Mouse (Mus musculus): Measurements from ENCODE around the gene Npas2. TPM values are rescaled to one million over a fixed set of nuclear protein-coding genes. Genes with fewer than 3 reads are reported as not detected.
A peak's percentile ranks its signal among the peaks of the same experiment; 100 is the strongest.

Npas2 gene
- polyA plus RNA-seq, 1 experiment: 1.7 TPM

DNA sequence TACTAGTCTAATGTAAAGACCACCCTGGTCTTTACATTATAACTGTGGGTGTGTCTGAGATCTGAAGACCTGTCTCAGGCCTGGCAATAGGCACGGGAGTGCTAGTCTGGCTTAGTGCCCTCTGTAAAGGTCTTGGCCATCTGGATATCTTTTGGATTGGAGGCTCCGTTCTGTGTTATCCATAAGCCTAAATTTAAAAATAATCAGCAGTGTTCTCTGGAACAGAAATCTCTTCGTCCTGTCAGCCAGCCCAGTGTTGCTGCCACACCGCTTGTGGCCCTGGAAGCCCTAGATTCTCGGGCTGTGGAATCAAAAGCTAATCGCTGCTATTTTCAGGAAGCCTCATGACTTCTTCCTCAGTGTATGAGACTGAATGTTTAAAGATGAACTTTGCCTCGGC, 86.9 kb downstream of the Npas2 start:
- Histone ChIP-seq H3K27ac (ENCODE audit: insufficient read depth, low read length) (no peak overlapping the region), H3K4me3 (ENCODE audit: insufficient read depth, low read length) (no peak overlapping the region), H3K4me1 (ENCODE audit: control insufficient read depth, insufficient read depth, low read length) (peaks cover 16% of the 10 kb centered on the region)
- TF ChIP-seq POLR2A (IDR thresholded peaks at IDR 0.05; ENCODE audit: low read depth, low read length): no peak

DNA sequence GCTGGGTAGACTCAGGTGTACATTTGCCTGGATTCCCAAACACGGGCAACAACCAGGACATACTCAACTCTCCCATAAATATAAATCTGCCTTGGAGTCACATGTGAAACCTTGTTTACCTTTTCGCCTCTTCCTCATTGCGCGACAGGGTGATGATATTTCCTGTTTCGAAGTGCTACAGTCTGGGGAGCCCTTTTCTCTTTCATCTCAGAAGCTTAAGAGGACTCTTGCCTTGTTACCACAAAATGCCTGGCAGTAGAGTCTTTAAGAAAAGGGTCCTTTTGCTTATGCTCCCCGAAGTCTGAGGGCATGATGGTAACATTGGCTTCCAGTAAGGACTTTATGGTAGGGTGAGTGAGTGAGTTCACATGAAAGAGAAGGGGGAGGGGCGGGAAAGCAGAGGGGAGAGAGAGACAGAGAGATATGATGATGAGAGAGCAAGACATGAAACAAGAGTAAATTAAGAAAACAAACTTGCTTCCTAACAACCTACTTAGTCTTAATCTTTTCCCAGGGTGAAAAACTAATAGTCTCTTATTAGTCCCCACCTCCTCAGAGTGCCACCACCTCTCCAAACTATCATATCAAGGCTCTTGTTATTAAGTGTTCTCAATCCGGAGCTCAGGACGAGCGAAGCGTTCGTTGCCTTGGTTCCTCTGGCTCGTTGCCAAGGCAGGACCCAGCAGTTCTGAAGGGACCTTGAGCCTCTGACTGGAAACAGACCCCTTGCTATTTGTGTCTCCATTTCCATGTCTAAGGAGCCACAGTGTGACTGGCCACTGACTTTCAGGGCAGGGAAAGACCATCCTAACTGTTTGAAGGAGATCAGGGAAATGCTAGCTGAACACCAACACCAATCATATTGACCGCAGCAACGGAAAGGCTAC, 87.7 kb downstream of the Npas2 start:
- H3K27ac ChIP-seq (ENCODE audit: insufficient read depth, low read length): peak overlapping the region; percentile 98

DNA sequence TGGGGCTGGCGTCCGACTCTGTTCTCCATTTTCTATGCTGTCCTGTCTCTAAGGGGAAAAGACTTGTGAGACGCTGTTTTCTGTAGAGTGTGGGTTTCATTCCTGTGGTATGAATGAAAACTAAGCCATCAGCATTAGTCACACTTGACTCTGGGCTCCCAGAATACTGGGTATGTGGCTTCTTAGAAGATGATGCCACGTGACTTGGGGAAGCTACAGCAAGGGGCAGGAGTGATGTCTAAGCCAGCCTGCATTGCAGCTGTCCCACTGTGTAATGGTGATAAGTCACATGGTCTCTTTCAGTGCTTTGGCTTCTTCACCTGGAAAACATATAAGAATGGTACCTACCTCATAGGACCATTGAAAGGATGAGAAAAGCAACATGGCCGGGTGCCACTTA, 88.4 kb downstream of the Npas2 start:
- H3K4me1 ChIP-seq (ENCODE audit: control insufficient read depth, insufficient read depth, low read length): peaks cover 16% of the 10 kb centered on the region
- H3K27ac ChIP-seq (ENCODE audit: insufficient read depth, low read length): peak overlapping the region; percentile 98

More for the DNA sequence above, 87.7 kb downstream of the Npas2 start:
- TF ChIP-seq CTCF (IDR thresholded peaks at IDR 0.05; ENCODE audit: borderline replicate concordance, insufficient read depth, low read length) (no peak), POLR2A (IDR thresholded peaks at IDR 0.05; ENCODE audit: low read depth, low read length) (no peak)
- Histone ChIP-seq H3K4me3 (ENCODE audit: insufficient read depth, low read length) (no peak overlapping the region), H3K4me1 (ENCODE audit: control insufficient read depth, insufficient read depth, low read length) (peaks cover 16% of the 10 kb centered on the region)

DNA sequence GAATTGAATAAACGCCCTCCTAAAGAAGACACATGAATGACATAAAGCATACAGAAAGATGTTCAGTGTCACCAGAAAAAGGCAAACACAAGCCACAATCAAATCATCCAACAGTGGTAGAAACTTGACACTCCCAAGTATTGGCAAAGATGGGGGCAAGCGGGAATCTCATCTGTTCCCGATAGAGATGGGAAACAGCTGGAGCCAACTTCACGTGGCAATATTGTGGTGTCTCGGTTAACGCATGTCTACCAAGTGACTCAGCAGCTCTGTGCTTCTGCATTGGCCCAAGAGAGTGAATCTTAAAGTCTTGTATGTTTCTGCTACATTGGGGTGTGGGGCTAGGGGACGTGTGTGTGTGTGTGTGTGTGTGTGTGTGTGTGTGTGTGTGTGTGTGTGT, 89.8 kb downstream of the Npas2 start:
- TF ChIP-seq CTCF (IDR thresholded peaks at IDR 0.05; ENCODE audit: borderline replicate concordance, insufficient read depth, low read length): no peak
- TF ChIP-seq POLR2A (IDR thresholded peaks at IDR 0.05; ENCODE audit: low read depth, low read length): no peak
- no peak overlapping the region for H3K4me3 ChIP-seq (ENCODE audit: insufficient read depth, low read length)
- H3K27ac ChIP-seq (ENCODE audit: insufficient read depth, low read length): peak overlapping the region; percentile 83
- peaks cover 16% of the 10 kb centered on the region for H3K4me1 ChIP-seq (ENCODE audit: control insufficient read depth, insufficient read depth, low read length)

More for the DNA sequence above, 88.4 kb downstream of the Npas2 start:
- no peak overlapping the region for H3K4me3 ChIP-seq (ENCODE audit: insufficient read depth, low read length)
- no peak for TF ChIP-seq CTCF (IDR thresholded peaks at IDR 0.05; ENCODE audit: borderline replicate concordance, insufficient read depth, low read length)
- TF ChIP-seq POLR2A (IDR thresholded peaks at IDR 0.05; ENCODE audit: low read depth, low read length): no peak

DNA sequence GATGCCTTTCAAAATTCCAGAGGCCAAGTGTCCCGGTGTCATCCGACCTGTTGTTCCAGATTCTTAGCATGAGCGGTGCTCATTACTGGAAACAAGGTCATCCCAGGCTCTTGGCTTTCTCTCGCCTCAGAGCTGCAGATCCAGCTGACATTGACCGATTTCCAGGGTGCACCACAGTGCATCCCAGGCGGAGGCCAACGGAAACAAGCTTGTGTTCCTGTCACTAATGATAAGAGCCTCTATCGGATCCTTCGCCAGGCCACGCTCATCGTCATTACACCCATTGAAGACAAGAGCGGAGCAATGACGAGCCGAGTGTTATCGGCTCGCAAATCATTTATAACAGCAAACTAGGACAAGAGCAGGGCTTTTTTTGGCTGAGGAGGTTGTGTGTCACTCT, 91.3 kb downstream of the Npas2 start:
- Histone ChIP-seq H3K4me1 (ENCODE audit: control insufficient read depth, insufficient read depth, low read length) (peaks cover 16% of the 10 kb centered on the region), H3K4me3 (ENCODE audit: insufficient read depth, low read length) (no peak overlapping the region), H3K27ac (ENCODE audit: insufficient read depth, low read length) (no peak overlapping the region)
- TF ChIP-seq CTCF (IDR thresholded peaks at IDR 0.05; ENCODE audit: borderline replicate concordance, insufficient read depth, low read length) (no peak), POLR2A (IDR thresholded peaks at IDR 0.05; ENCODE audit: low read depth, low read length) (no peak)

DNA sequence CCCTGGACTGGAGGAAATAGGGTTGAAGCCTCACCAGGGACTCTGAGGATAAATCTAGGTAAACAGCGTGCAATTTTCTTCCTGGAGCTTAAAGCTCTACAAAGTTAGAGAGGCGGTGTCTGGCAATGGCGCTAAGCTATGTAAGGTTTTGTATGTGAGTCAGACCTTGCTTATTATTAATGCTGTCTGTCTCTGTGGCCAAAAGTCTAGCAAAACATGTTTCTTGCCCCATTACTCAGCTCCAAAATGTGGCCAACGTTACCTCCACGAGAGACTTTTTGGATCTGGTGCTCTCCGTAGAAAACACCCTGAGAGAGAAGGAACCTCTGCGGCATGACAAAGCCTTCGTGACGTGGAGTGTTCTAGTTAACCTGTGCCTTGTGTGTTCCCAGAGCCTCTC, 93.5 kb downstream of the Npas2 start:
- no peak for TF ChIP-seq POLR2A (IDR thresholded peaks at IDR 0.05; ENCODE audit: low read depth, low read length)
- no peak for TF ChIP-seq CTCF (IDR thresholded peaks at IDR 0.05; ENCODE audit: borderline replicate concordance, insufficient read depth, low read length)
- Histone ChIP-seq H3K4me1 (ENCODE audit: control insufficient read depth, insufficient read depth, low read length) (peaks cover 9% of the 10 kb centered on the region), H3K4me3 (ENCODE audit: insufficient read depth, low read length) (no peak overlapping the region), H3K27ac (ENCODE audit: insufficient read depth, low read length) (peak overlapping the region; percentile 59)

DNA sequence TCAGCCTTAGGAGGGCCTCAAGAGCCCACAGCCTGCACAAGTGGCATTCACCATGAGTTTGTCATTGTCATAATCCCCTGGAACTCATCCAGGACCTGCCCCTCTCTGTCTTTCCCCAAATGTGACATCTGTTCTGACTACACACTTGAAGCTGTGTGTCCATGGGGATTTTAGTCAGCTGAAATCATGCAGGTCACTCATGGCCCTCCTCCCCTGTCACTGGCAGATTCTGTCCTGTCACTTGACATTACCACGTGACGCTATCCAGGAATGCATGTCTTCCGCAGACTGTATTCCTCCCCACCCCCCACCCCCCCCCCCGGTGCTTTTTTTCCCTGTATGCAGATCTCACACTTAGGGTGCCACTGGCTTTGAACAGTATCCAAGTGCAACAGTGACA, 94.3 kb downstream of the Npas2 start:
- peak overlapping the region; percentile 59; the same call in 1 of the 2 replicates for H3K27ac ChIP-seq (ENCODE audit: insufficient read depth, low read length)
- H3K4me1 ChIP-seq (ENCODE audit: control insufficient read depth, insufficient read depth, low read length): peaks cover 5% of the 10 kb centered on the region
- no peak overlapping the region for H3K4me3 ChIP-seq (ENCODE audit: insufficient read depth, low read length)
- no peak for TF ChIP-seq CTCF (IDR thresholded peaks at IDR 0.05; ENCODE audit: borderline replicate concordance, insufficient read depth, low read length)
- TF ChIP-seq POLR2A (IDR thresholded peaks at IDR 0.05; ENCODE audit: low read depth, low read length): no peak

DNA sequence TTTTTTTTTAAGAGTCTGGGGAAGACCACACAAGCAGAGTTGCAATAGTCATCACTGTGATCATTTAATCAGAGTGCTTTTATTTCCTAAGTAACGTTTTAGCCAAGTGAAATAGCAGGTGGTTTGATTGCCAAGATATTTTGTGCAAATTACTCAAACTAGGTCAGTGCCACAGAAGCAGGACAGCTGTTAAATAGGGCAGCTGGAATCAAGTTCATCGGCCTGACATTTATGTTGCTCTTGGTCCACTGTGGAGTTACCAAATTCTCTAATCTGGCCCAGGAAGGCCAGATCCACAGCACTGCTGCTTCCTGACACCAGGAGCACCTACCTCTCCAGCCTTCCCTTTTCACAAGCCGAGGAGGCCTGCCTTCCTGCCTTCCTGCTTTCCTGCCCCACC, 94.9 kb downstream of the Npas2 start:
- Histone ChIP-seq H3K4me3 (ENCODE audit: insufficient read depth, low read length) (no peak overlapping the region), H3K27ac (ENCODE audit: insufficient read depth, low read length) (no peak overlapping the region), H3K4me1 (ENCODE audit: control insufficient read depth, insufficient read depth, low read length) (no peaks in the 10 kb centered on the region; the same call in 1 of the 2 replicates)
- TF ChIP-seq CTCF (IDR thresholded peaks at IDR 0.05; ENCODE audit: borderline replicate concordance, insufficient read depth, low read length) (no peak), POLR2A (IDR thresholded peaks at IDR 0.05; ENCODE audit: low read depth, low read length) (no peak)

DNA sequence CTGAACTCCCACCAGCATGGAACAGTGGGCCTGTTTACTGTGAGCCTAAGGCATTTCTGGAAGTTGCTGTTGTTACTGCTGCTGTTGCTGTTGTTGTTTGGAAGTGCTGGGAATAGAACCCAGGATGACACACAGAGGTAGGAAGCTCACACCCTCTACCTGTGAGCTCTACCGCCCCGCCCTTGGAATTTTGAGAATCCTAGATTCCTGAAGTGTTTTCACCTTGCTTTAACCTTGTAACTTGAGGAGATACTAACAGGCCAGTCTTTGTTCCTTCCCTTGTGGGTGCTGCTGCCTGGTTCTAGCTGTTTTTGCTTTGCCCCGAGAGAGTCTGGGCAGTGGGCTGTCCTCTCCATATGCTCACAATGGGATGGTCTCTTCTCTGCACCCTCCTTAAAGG, 98.5 kb downstream of the Npas2 start:
- Histone ChIP-seq H3K4me3 (ENCODE audit: insufficient read depth, low read length) (no peak overlapping the region), H3K4me1 (ENCODE audit: control insufficient read depth, insufficient read depth, low read length) (no peaks in the 10 kb centered on the region; the same call in 1 of the 2 replicates), H3K27ac (ENCODE audit: insufficient read depth, low read length) (no peak overlapping the region)
- TF ChIP-seq CTCF (IDR thresholded peaks at IDR 0.05; ENCODE audit: borderline replicate concordance, insufficient read depth, low read length): no peak
- no peak for TF ChIP-seq POLR2A (IDR thresholded peaks at IDR 0.05; ENCODE audit: low read depth, low read length)

DNA sequence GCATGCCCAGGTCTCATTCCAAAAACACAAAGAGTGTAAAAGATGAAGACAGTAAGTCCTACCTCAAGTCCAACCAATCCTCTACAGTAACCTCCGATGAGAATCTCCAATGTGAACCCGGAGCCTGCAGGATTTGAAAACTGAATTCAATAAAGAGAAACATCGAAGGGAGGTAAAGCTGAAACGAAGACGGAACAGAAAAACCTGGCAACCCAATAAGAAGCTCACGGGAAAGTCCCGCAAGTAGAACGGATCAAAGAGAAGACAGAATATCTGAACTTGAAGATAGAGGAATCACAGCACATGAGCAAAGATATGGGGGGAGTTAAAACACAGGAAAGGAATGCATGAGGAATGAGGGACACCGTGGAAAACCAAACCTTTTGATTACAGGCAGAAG, 104.8 kb downstream of the Npas2 start:
- Histone ChIP-seq H3K27ac (ENCODE audit: insufficient read depth, low read length) (no peak overlapping the region), H3K4me3 (ENCODE audit: insufficient read depth, low read length) (no peak overlapping the region), H3K4me1 (ENCODE audit: control insufficient read depth, insufficient read depth, low read length) (no peaks in the 10 kb centered on the region)
- TF ChIP-seq POLR2A (IDR thresholded peaks at IDR 0.05; ENCODE audit: low read depth, low read length): no peak
- TF ChIP-seq CTCF (IDR thresholded peaks at IDR 0.05; ENCODE audit: borderline replicate concordance, insufficient read depth, low read length): no peak
